Mouse (Mus musculus) kidney, embryonic 14.5 days (tissue): ENCODE data around the gene Sclt1. TPM values are rescaled to one million over a fixed set of nuclear protein-coding genes. Genes with fewer than 3 reads are reported as not detected.
"Not testable (repeated sequence)": the region's sequence is repeated elsewhere in the genome, so short reads cannot be mapped to it uniquely, and the experiment has no call there.

ENCODE experiments used
- ATAC-seq: fragments of 200-750 bp; cut with Nextera tagmentation; 2 replicates; pipeline ENCODE4 v1.8.0; 2017; ENCODE audit warnings: moderate number of reproducible peaks, mild to moderate bottlenecking, moderate TSS enrichment, moderate library complexity; ENCODE audit not compliant: low FRiP score, low TSS enrichment
- H3K27ac ChIP-seq: fragments of 300-500 bp; sonication (generic); 2 replicates; pipeline ENCODE4 v1.5.1; 2014; ENCODE audit warnings: low read depth, mild to moderate bottlenecking, low read length, moderate library complexity, mixed read lengths
- H3K27me3 ChIP-seq: fragments of 300-500 bp; sonication (generic); 2 replicates; pipeline ENCODE4 v1.6.1; 2014; ENCODE audit warnings: mild to moderate bottlenecking, low read length; ENCODE audit not compliant: control insufficient read depth, insufficient read depth
- H3K36me3 ChIP-seq: fragments of 300-500 bp; sonication (generic); 2 replicates; pipeline ENCODE4 v1.6.1; 2014; ENCODE audit warnings: low read length, mixed read lengths; ENCODE audit not compliant: control insufficient read depth, insufficient read depth
- H3K4me1 ChIP-seq: fragments of 300-500 bp; sonication (generic); 2 replicates; pipeline ENCODE4 v1.6.1; 2014; ENCODE audit warnings: low read length, mixed read lengths; ENCODE audit not compliant: control insufficient read depth, insufficient read depth
- H3K4me2 ChIP-seq: fragments of 300-500 bp; sonication (generic); replicated peaks from 2 replicates; pipeline ENCODE4 v1.6.1; 2014; ENCODE audit warnings: low read depth, mild to moderate bottlenecking, low read length
- H3K4me3 ChIP-seq: fragments of 300-500 bp; sonication (generic); 2 replicates; pipeline ENCODE4 v1.5.1; 2014; ENCODE audit warnings: mild to moderate bottlenecking, low read length
- H3K9ac ChIP-seq: fragments of 300-500 bp; sonication (generic); 2 replicates; pipeline ENCODE4 v1.6.1; 2014; ENCODE audit warnings: low read depth, mild to moderate bottlenecking, low read length, moderate library complexity
- H3K9me3 ChIP-seq: fragments of 300-500 bp; sonication (generic); 2 replicates; pipeline ENCODE4 v1.6.1; 2016; ENCODE audit warnings: low read length; ENCODE audit not compliant: control insufficient read depth
- WGBS: fragments of 180-500 bp; shearing (Covaris S2); extraction: QIAGEN DNeasy Blood & Tissue Kit; methylation state at CpG from one replicate; pipeline ENCODE4 v1.1.7; 2014; 5-methylcytosine and 5-hydroxymethylcytosine counted together
- polyA plus RNA-seq: library from polyadenylated mRNA; unstranded; fragments of >200 nt; fragmentation: Nextera tagmentation; extraction: Ambion mirVana; gene quantifications from 2 replicates; pipeline ENCODE4 v1.2.1, GENCODE M21; 2014

The Sclt1 gene
- polyA plus RNA-seq, result 28.2 and 29.7 TPM in 2 replicates

DNA sequence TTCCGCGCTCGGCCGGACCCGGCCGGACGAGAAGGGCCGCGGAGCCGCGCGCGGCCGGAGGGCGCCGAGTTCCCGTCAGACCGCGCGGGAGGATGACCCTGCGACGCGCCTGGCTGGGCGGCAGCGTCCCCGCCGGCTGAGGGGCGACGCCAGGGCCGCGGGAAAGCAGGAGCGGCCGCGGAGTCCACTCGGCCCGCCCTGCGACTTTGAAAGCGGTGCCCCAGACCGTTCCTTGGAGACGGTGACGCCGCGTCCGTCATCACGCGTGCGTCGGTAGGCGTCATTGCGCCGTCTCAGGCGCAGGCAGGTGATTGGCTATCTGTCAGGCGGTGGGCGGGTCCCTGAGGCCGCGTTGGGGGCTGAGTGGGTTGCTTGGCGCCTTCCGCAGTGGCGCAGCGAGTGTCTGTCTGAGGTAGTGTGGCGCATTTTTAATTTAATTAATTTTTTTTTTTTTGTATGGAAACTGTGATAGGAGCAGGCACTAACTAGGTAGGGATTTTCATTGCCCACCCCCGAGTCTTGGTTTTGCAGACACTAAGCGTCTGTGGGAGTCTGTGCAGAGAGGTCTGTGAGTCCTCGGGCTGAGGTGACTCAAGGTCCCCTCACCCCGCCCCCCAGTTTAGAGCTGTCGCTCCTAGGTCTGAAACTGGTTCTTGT lies at the start of gene Sclt1, which contains the start of gene D3Ertd751e:
Gene Sclt1 (minus strand): TSS at position 237 of the 657 bp plus-strand sequence.
Gene D3Ertd751e (plus strand): TSS at position 334 of the 657 bp plus-strand sequence.
- Histone ChIP-seq H3K9ac (peak within 1 kb of the TSS; percentile 87), H3K4me1 (peaks cover 10% of the 10 kb centered on the region), H3K4me3 (peak within 1 kb of the TSS; percentile 72), H3K9me3 (no peaks in the 10 kb centered on the region), H3K27ac (peak within 1 kb of the TSS; percentile 94), H3K36me3 (no peaks in the 10 kb centered on the region), H3K4me2 (peak within 1 kb of the TSS; percentile 64), H3K27me3 (no peaks in the 10 kb centered on the region)
- ATAC-seq, result peak; percentile 100
- WGBS, result under 1% methylated on average over 65 of the region's 66 CpGs

- Histone ChIP-seq H3K4me3 (no peak overlapping the region), H3K9ac (no peak overlapping the region), H3K27me3 (no peaks in the 10 kb centered on the region), H3K9me3 (no peaks in the 10 kb centered on the region), H3K4me1 (no peaks in the 10 kb centered on the region), H3K27ac (no peak overlapping the region), H3K36me3 (no peaks in the 10 kb centered on the region), H3K4me2 (no peak overlapping the region)
- no peak for ATAC-seq
- WGBS, result 91% methylated on average over 3 of the region's 3 CpGs
Measured at GRCm38 (mm10) chr3:41762091-41762490, 19.8 kb upstream of the Sclt1 start.

- Histone ChIP-seq H3K36me3 (no peaks in the 10 kb centered on the region; the same call in 1 of the 2 replicates), H3K27ac (no peak overlapping the region), H3K27me3 (no peaks in the 10 kb centered on the region), H3K4me3 (no peak overlapping the region), H3K4me1 (no peaks in the 10 kb centered on the region), H3K9me3 (no peaks in the 10 kb centered on the region), H3K9ac (no peak overlapping the region), H3K4me2 (no peak overlapping the region)
- WGBS, result 79% methylated on average over 2 of the region's 2 CpGs
- ATAC-seq, result no peak
Measured at GRCm38 (mm10) chr3:41754556-41754955, 12.2 kb upstream of the Sclt1 start.

DNA sequence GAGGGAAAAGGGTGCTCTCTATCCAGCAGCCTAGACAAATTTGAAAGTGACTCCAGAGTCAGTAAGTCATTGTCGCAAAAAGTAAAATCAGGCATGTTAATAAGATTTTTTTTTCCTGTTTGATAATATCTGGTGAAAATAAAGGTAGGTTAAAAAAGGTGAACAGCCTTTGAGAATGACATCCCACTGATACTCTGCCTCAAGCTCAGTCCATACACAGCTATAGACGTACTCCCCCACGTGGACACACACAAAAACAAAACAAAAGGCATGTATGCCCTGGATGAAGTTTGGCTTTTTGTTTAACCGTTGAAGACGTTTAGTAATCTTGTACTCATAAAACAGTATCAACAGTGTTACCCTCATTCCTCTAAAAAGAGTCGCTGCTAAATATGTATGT lies 1.1 kb upstream of the Sclt1 start:
- H3K36me3 ChIP-seq, result no peaks in the 10 kb centered on the region

GRCm38 (mm10) chr3:41741601-41742277 lies 575 bp downstream of the Sclt1 start:
- Histone ChIP-seq H3K4me1 (peaks cover 10% of the 10 kb centered on the region), H3K27ac (peak overlapping the region; percentile 94), H3K27me3 (no peaks in the 10 kb centered on the region), H3K4me2 (peak overlapping the region; percentile 64), H3K9me3 (no peaks in the 10 kb centered on the region), H3K4me3 (peak overlapping the region; percentile 72), H3K9ac (peak overlapping the region; percentile 87), H3K36me3 (no peaks in the 10 kb centered on the region)
- ATAC-seq, result no peak
- WGBS, result under 1% methylated on average over 38 of the region's 39 CpGs

More for the DNA sequence above, 1.1 kb upstream of the Sclt1 start:
- ATAC-seq, result no peak
- peaks cover 10% of the 10 kb centered on the region for H3K4me1 ChIP-seq
- no peaks in the 10 kb centered on the region for H3K9me3 ChIP-seq
- peak overlapping the region; percentile 72 for H3K4me3 ChIP-seq
- peak overlapping the region; percentile 64 for H3K4me2 ChIP-seq
- peak overlapping the region; percentile 87; the same call in 1 of the 2 replicates for H3K9ac ChIP-seq
- no peaks in the 10 kb centered on the region for H3K27me3 ChIP-seq
- H3K27ac ChIP-seq, result no peak overlapping the region
- 52% methylated on average over 6 of the region's 6 CpGs for WGBS

DNA sequence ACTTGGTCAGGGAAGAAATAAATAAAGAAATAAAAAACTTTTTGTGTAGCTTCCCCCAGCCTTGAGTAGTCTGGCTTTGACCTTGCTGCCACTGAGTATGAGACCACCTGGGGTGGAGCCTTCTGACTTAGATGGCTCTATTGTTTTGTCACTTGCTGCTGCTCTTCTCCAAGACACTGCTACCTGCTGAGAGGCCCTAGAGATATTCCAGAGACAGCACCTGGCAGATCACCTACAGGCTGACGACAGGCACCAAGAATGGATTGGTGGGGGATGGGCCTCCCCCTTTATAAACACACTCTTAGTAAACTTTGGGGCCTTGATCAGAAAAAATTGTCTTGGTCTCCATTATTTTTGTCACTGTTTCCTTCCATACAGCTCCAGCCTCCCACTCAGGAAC lies 46.6 kb downstream of the Sclt1 start:
- Histone ChIP-seq H3K27me3 (no peaks in the 10 kb centered on the region), H3K9me3 (no peaks in the 10 kb centered on the region), H3K4me1 (no peaks in the 10 kb centered on the region), H3K4me3 (no peak overlapping the region), H3K27ac (no peak overlapping the region), H3K36me3 (no peaks in the 10 kb centered on the region), H3K9ac (no peak overlapping the region), H3K4me2 (no peak overlapping the region)
- no peak for ATAC-seq
- 92% methylated on average over 1 of the region's 1 CpGs for WGBS

DNA sequence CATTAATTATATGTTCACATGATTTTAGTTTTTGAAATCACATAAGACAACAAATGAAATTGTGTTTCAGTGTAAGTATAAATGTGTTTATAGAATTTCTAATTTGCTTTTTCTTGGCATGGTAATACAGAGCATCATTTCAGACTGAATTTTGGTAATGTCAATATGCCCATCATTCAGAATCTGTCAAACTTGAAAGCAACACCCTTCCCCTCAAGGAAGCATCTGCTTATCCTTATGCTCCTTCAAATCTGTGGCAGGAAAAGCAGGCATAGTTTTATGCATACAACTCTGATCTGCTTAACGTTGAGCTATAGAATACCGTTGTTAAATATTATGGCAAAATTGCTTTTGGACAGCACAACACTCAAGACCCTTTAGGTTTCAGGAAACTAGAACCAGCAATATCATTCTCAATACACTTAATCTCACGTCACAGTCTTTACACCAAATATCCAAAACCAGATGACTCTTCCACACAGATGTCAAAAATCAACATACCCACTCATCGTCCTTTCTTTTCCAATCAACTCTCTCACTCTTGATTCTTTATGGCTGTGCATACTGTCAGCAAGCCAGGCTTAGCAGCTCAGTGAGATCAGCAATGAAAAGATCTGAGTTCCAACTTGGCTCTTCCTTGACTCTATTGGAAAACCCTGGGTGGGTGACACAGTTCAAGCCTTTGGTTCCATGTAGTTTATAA lies 49.7 kb downstream of the Sclt1 start:
- no peak overlapping the region for H3K4me3 ChIP-seq
- H3K9me3 ChIP-seq, result no peaks in the 10 kb centered on the region
- no peak overlapping the region for H3K9ac ChIP-seq
- H3K36me3 ChIP-seq, result no peaks in the 10 kb centered on the region
- 95% methylated on average over 4 of the region's 4 CpGs for WGBS
- no peaks in the 10 kb centered on the region for H3K27me3 ChIP-seq
- H3K4me1 ChIP-seq, result no peaks in the 10 kb centered on the region
- no peak overlapping the region for H3K4me2 ChIP-seq
- ATAC-seq, result no peak
- no peak overlapping the region for H3K27ac ChIP-seq

- not testable (repeated sequence) for H3K4me3 ChIP-seq, H3K36me3 ChIP-seq, H3K9me3 ChIP-seq, H3K9ac ChIP-seq, H3K27ac ChIP-seq, ATAC-seq, H3K27me3 ChIP-seq, H3K4me2 ChIP-seq, H3K4me1 ChIP-seq
- WGBS, result 85% methylated on average over 13 of the region's 13 CpGs
Measured at GRCm38 (mm10) chr3:41690114-41690640, 52.1 kb downstream of the Sclt1 start.
